Mouse (Mus musculus) CH12.LX (cell line): ENCODE results near the gene Ids. TPM values are rescaled to one million over a fixed set of nuclear protein-coding genes. Genes with fewer than 3 reads are reported as not detected.
"Not testable (repeated sequence)": the region's sequence is repeated elsewhere in the genome, so short reads cannot be mapped to it uniquely, and the experiment has no call there.

ENCODE experiments used
- DNase-seq: peaks from one replicate; pipeline ENCODE4 v3.0.0-alpha.2; 2013; ENCODE audit errors: extremely low read depth
- H3K27ac ChIP-seq: 2 replicates; pipeline ENCODE4 v1.5.1; 2012; ENCODE audit warnings: low read depth, mild to moderate bottlenecking, control low read depth, moderate library complexity; ENCODE audit not compliant: insufficient read depth
- H3K27me3 ChIP-seq: replicated peaks from 2 replicates; pipeline ENCODE3; 2012; ENCODE audit warnings: inconsistent platforms
- H3K36me3 ChIP-seq, 2 experiments: replicated peaks in 1 of 2; 2 replicates each; pipeline versions ENCODE3 to v1.6.1; 2012; ENCODE audit warnings: inconsistent platforms in 1 of 2, low read length in 1 of 2, mild to moderate bottlenecking in 1 of 2, mixed read lengths in 1 of 2, moderate library complexity in 1 of 2; ENCODE audit not compliant: control insufficient read depth in 1 of 2, insufficient read depth in 1 of 2
- H3K4me1 ChIP-seq, 2 experiments: 2 replicates each; pipeline ENCODE4 v1.6.1; 2012; ENCODE audit warnings: inconsistent platforms in 1 of 2, moderate library complexity in 1 of 2; ENCODE audit not compliant: insufficient read depth in 2 of 2, control insufficient read depth in 1 of 2
- H3K4me2 ChIP-seq: 2 replicates; pipeline ENCODE4 v1.6.1; 2012; ENCODE audit warnings: low read depth, mild to moderate bottlenecking, control low read depth; ENCODE audit not compliant: poor library complexity, insufficient read depth, severe bottlenecking
- H3K4me3 ChIP-seq, 3 experiments: fragments of 150-350 bp in 1 of 3; sonication (generic) in 1 of 3; replicated peaks in 1 of 3; 2 replicates each; pipeline versions ENCODE3 to v1.5.1; 2011 to 2012; ENCODE audit warnings: low read depth in 2 of 3, low read length in 2 of 3, mild to moderate bottlenecking in 2 of 3, moderate library complexity in 2 of 3, control low read depth in 1 of 3, improper control_type of control experiment in 1 of 3, inconsistent platforms in 1 of 3, mixed read lengths in 1 of 3; ENCODE audit not compliant: poor library complexity in 1 of 3
- H3K79me2 ChIP-seq: replicated peaks from 2 replicates; pipeline ENCODE4 v1.6.1; 2012; ENCODE audit warnings: mild to moderate bottlenecking, moderate library complexity; ENCODE audit not compliant: control insufficient read depth, poor library complexity, insufficient read depth, severe bottlenecking; ENCODE audit errors: extremely low read depth
- H3K9ac ChIP-seq: 2 replicates; pipeline ENCODE4 v1.6.1; 2012; ENCODE audit warnings: low read depth, mild to moderate bottlenecking, control low read depth, moderate library complexity; ENCODE audit not compliant: insufficient read depth
- H3K9me3 ChIP-seq: replicated peaks from 2 replicates; pipeline ENCODE3; 2012; ENCODE audit warnings: low read length, inconsistent platforms, mixed read lengths
- CTCF ChIP-seq, 2 experiments: IDR thresholded peaks in 1 of 2; conservative IDR thresholded peaks in 1 of 2; 2 replicates each; pipeline ENCODE4 v1.5.1; 2011 to 2012; ENCODE audit warnings: low read depth in 2 of 2, low read length in 2 of 2, improper control_type of control experiment in 1 of 2, inconsistent platforms in 1 of 2, mild to moderate bottlenecking in 1 of 2, moderate library complexity in 1 of 2
- EP300 ChIP-seq: IDR thresholded peaks from 2 replicates; pipeline ENCODE4 v1.6.1; 2011; ENCODE audit warnings: low read length, improper control_type of control experiment
- GABPA ChIP-seq: IDR thresholded peaks from 2 replicates; pipeline ENCODE4 v1.6.1; 2012; ENCODE audit warnings: low read depth, low read length, improper control_type of control experiment, inconsistent platforms; ENCODE audit not compliant: insufficient replicate concordance
- HCFC1 ChIP-seq: IDR thresholded peaks from 2 replicates; pipeline ENCODE4 v1.6.1; 2012; ENCODE audit warnings: low read depth, mild to moderate bottlenecking, inconsistent platforms, low read length, improper control_type of control experiment
- IRF4 ChIP-seq: IDR thresholded peaks from 2 replicates; pipeline ENCODE4 v1.6.1; 2014; ENCODE audit warnings: low read depth, mild to moderate bottlenecking, inconsistent platforms, low read length, improper control_type of control experiment
- JUND ChIP-seq: conservative IDR thresholded peaks from 2 replicates; pipeline ENCODE4 v1.6.1; 2011; ENCODE audit warnings: low read depth, low read length, improper control_type of control experiment
- MAZ ChIP-seq: IDR thresholded peaks from 2 replicates; pipeline ENCODE4 v1.6.1; 2012; ENCODE audit warnings: low read depth, mild to moderate bottlenecking, inconsistent platforms, low read length, improper control_type of control experiment, moderate library complexity
- MEF2A ChIP-seq: IDR thresholded peaks from 2 replicates; pipeline ENCODE4 v1.6.1; 2014; ENCODE audit warnings: low read depth, mild to moderate bottlenecking, inconsistent platforms, low read length, improper control_type of control experiment, borderline replicate concordance
- NELFE ChIP-seq: IDR thresholded peaks from 2 replicates; pipeline ENCODE4 v1.6.1; 2011; ENCODE audit warnings: low read depth, low read length, improper control_type of control experiment
- NRF1 ChIP-seq: IDR thresholded peaks from 2 replicates; pipeline ENCODE4 v1.6.1; 2014; ENCODE audit warnings: low read depth, mild to moderate bottlenecking, inconsistent platforms, low read length, improper control_type of control experiment, moderate library complexity
- POLR2A ChIP-seq: IDR thresholded peaks from 2 replicates; pipeline ENCODE4 v1.6.1; 2011; ENCODE audit warnings: low read depth, mild to moderate bottlenecking, improper control_type of control experiment, low read length
- TBP ChIP-seq: conservative IDR thresholded peaks from 2 replicates; pipeline ENCODE4 v1.6.1; 2011; ENCODE audit warnings: low read depth, low read length, improper control_type of control experiment
- TCF12 ChIP-seq: IDR thresholded peaks from 2 replicates; pipeline ENCODE4 v1.6.1; 2014; ENCODE audit warnings: low read depth, mild to moderate bottlenecking, inconsistent platforms, low read length, improper control_type of control experiment
- UBTF ChIP-seq: IDR thresholded peaks from 2 replicates; pipeline ENCODE4 v1.6.1; 2012; ENCODE audit warnings: low read depth, mild to moderate bottlenecking, inconsistent platforms, low read length, improper control_type of control experiment, moderate library complexity
- ZMIZ1 ChIP-seq: IDR thresholded peaks from 2 replicates; pipeline ENCODE4 v1.6.1; 2012; ENCODE audit warnings: low read depth, mild to moderate bottlenecking, inconsistent platforms, low read length, improper control_type of control experiment
- dilution Hi-C: fragments of 300-500 bp; cut with MboI; formaldehyde crosslinking; loops from 2 replicates; pipeline ENCODE4 v1.14.3; 2020; ENCODE audit warnings: low sequenced_read_pairs; ENCODE audit not compliant: extremely low pct_unique_long_range_greater_than_20kb, extremely low pct_ligation_motif_present
- in situ Hi-C: fragments of 300-500 bp; cut with MboI; formaldehyde crosslinking; loops from 3 replicates; pipeline ENCODE4 v1.14.3; 2019; ENCODE audit warnings: low sequenced_read_pairs, low pct_ligation_motif_present, low pct_unique_long_range_greater_than_20kb, mixed read lengths
- polyA plus RNA-seq: library from polyadenylated mRNA; unstranded; fragments of >175 nt; gene quantifications from 2 replicates; pipeline ENCODE4 v1.2.1, GENCODE M21; 2012; ENCODE audit warnings: low read depth; ENCODE audit not compliant: insufficient read length
- total RNA-seq, 2 experiments: library from RNA; depleted of rRNA; stranded (reverse); fragments of 300-350 nt in 1 of 2; fragments of >200 nt in 1 of 2; gene quantifications; 2 replicates each; pipeline ENCODE4 v1.2.3; 2012 to 2014

The Ids gene
- total RNA-seq (2012; rRNA removed) (4.2 and 5.2 TPM in 2 replicates), total RNA-seq (2014; rRNA removed) (5.1 and 5.3 TPM in 2 replicates), polyA plus RNA-seq (10.6 and 12.2 TPM in 2 replicates)

DNA sequence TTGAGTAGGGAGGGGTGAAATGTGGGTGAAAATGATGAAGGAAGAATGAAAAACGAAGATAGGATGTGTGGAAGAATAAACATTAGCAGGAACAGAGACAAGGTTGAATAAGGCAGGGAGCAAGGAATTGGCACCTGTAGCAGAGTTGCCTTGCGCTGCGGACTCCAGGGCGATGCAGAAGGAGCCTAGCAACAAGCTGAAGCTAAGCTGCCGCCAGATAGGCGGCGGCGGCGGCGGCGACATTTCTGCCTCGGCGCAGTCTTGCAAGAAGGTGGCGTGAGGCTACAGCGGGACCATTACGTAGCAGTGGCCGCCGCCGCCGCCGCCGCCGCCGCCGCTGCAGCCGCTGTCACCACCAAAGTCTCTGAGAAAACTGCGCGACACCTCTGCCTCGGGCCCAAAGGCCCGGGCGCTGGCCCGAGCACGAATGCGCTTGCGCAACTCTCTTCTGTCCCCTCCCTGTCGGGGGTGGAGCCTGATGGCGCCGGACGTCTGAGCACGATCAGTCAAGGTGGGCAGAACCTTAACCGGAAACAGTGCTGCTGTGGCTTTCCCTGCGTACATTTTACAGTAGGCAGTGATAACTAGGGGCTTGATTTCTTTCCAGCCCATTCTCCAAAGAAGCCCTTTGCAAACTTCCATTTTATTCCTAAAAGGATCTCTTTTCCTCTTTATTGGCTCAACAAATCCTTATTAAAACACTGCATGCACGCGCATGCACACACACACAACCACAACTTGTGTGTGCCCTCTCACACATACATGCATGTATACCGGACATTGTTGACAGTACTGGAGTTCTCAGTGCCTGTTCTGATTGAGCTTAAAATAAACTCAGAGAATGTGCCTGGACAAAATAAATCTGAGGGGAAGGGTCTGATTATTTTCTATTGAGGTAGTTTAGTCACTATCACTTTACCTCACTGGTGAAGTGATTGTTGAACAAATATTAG is at the start of gene Ids:
Ids (minus strand) TSS at position 424 of the 953 bp plus-strand sequence.
- peaks cover 0 to 9% of the 10 kb centered on the region in 2 experiments; a peak in 2 of 4 replicates for H3K4me1 ChIP-seq
- dilution Hi-C loops, result no loop called here
- peak; percentile 85 for TF ChIP-seq NRF1
- no peak for TF ChIP-seq GABPA
- TF ChIP-seq HCFC1, result peak; percentile 48
- no peak for TF ChIP-seq JUND
- no peak for TF ChIP-seq MEF2A
- 0 out of 2 replicates have a peak, but pooled peaks have one; percentile 62 for TF ChIP-seq TBP
- TF ChIP-seq ZMIZ1, result 0 out of 2 replicates have a peak, but pooled peaks have one; percentile 41
- no peak for TF ChIP-seq IRF4
- TF ChIP-seq NELFE, result peak; percentile 44
- no peak for TF ChIP-seq CTCF (conservative IDR thresholded peaks at IDR 0.05 in 1 of 2, IDR thresholded peaks at IDR 0.05 in 1 of 2; ENCODE audit: low read depth in 2 of 2, low read length in 2 of 2)
- peak; percentile 43; the same call in 1 of the 2 replicates for TF ChIP-seq MAZ
- no peak for TF ChIP-seq UBTF
- TF ChIP-seq EP300, result no peak
- TF ChIP-seq POLR2A, result peak; percentile 61
- TF ChIP-seq TCF12, result peak; percentile 15; the same call in 1 of the 2 replicates
- H3K36me3 ChIP-seq, result peaks cover 4 to 10% of the 10 kb centered on the region in 2 experiments
- H3K9ac ChIP-seq, result peak within 1 kb of the TSS; percentile 65
- H3K4me2 ChIP-seq, result peak within 1 kb of the TSS; percentile 71
- no peaks in the 10 kb centered on the region for H3K27me3 ChIP-seq
- peak; percentile 86 for DNase-seq
- no peaks in the 10 kb centered on the region for H3K9me3 ChIP-seq
- peak within 1 kb of the TSS; percentile 58 to 69 (median 66) for H3K4me3 ChIP-seq
- no peaks in the 10 kb centered on the region; the same call in 1 of the 2 replicates for H3K79me2 ChIP-seq
- no peak within 1 kb of the TSS for H3K27ac ChIP-seq
- in situ Hi-C loops, result loop anchor here (25.0 kb wide), 2 partner anchors 97 to 197 kb away; no protein-coding TSS in a partner anchor

DNA sequence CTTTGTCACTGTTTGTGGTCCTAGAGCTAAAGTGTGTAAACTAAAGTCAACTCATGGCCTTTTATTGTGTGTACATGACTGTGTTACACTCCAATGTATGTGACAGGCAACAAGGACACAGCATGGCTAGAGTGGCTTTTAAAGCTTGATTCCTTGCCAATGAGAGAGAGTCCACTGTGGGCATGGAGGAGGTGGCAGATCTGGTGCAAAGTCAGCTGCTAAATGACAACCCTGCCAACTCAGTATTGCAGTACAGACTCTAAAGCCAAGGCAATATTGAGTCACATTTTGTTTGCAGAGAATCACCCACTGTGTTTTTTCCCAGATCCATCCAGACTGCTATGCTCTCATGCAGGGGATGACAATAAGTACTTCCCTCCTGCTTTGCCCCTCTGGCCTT is 27.8 kb upstream of the Ids start:
- H3K4me2 ChIP-seq, dilution Hi-C loops, in situ Hi-C loops, H3K9me3 ChIP-seq, H3K9ac ChIP-seq, H3K4me3 ChIP-seq, H3K79me2 ChIP-seq, H3K27me3 ChIP-seq, H3K27ac ChIP-seq, H3K4me1 ChIP-seq, DNase-seq: not testable (repeated sequence)
- peaks cover 0 to 14% of the 10 kb centered on the region in 2 experiments for H3K36me3 ChIP-seq
